Mouse (Mus musculus) heart, embryonic 10.5 days (tissue): ENCODE measurements around the gene Tapt1. TPM values are rescaled to one million over a fixed set of nuclear protein-coding genes. Genes with fewer than 3 reads are reported as not detected.
"Not testable (repeated sequence)": the region's sequence is repeated elsewhere in the genome, so short reads cannot be mapped to it uniquely, and the experiment has no call there.

Source experiments
- DNase-seq: peaks from one replicate; pipeline ENCODE4 v3.0.0-alpha.2; 2017; ENCODE audit warnings: low spot score
- H3K27ac ChIP-seq: fragments of 300-500 bp; sonication (generic); 2 replicates; pipeline ENCODE4 v1.5.1; 2016; ENCODE audit warnings: mild to moderate bottlenecking
- H3K27me3 ChIP-seq: fragments of 300-500 bp; sonication (generic); 2 replicates; pipeline ENCODE4 v1.6.1; 2016; ENCODE audit warnings: mild to moderate bottlenecking; ENCODE audit not compliant: poor library complexity, insufficient read depth, severe bottlenecking
- H3K36me3 ChIP-seq: fragments of 300-500 bp; sonication (generic); 2 replicates; pipeline ENCODE4 v1.6.1; 2016; ENCODE audit warnings: mild to moderate bottlenecking, moderate library complexity
- H3K4me1 ChIP-seq: fragments of 300-500 bp; sonication (generic); 2 replicates; pipeline ENCODE4 v1.6.1; 2016; ENCODE audit warnings: mild to moderate bottlenecking
- H3K4me3 ChIP-seq: fragments of 300-500 bp; sonication (generic); 2 replicates; pipeline ENCODE4 v1.5.1; 2016; ENCODE audit warnings: mild to moderate bottlenecking, moderate library complexity
- H3K9me3 ChIP-seq: fragments of 300-500 bp; sonication (generic); 2 replicates; pipeline ENCODE4 v1.6.1; 2016; ENCODE audit warnings: mild to moderate bottlenecking, moderate library complexity
- WGBS: fragments of 180-500 bp; shearing (Covaris S2); methylation state at CpG from one replicate; pipeline ENCODE4 v1.1.7; 2016; 5-methylcytosine and 5-hydroxymethylcytosine counted together
- polyA plus RNA-seq: library from polyadenylated mRNA; unstranded; fragments of >200 nt; fragmentation: Nextera tagmentation; extraction: Ambion mirVana; gene quantifications from 2 replicates; pipeline ENCODE4 v1.2.1, GENCODE M21; 2016

The Tapt1 gene
- polyA plus RNA-seq, result 25.8 and 29.1 TPM in 2 replicates

DNA sequence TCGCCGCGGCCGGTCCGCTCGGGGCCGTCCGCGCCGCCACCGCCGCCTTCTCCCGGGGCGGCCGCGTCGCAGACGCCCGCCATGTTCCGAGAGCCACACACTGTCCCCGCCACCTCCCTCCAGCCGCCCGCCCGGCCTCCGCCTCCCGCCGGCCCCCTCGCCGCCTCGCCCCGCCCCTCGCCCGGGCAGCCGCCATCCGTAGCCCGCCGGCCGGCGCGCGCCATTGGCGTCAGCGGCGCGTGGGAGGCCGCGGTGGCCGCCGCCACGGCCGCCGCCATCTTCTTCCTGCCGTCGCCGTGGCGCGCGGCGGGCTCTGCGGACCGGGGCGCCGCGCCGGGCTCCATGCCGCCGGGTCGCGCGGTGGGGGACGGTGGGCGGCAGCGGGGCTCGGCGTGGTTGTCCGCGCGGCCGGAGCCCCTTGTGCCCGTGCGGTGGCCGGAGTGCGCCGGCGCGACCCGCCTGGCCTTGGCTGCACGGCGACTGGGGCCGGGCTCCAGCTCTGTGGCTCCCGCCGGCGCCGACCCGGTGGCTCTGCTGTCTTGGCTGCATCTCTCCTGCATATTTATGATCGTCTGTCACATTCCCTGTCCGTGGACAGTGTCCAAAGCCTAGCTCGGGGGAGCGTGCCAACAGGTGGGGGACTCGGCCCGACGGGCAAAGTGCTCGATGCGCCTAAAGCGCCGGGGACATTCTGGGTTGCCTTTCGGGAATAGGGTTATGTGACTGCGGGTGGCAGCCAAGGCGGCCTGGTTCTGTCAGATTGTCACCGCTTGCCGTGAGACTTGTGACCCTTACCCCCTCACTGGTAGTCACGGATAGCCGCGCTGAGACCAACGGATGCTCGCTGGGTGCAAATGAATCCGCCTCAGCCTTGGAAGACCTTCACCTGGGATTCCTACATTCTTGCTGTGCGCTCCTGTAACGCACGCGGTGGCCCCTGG is at the start of gene Tapt1:
Tapt1 (minus strand) TSS at position 106 of the 941 bp plus-strand sequence.
- no peaks in the 10 kb centered on the region for H3K36me3 ChIP-seq
- H3K4me3 ChIP-seq, result peak within 1 kb of the TSS; percentile 83
- under 1% methylated on average over 108 of the region's 121 CpGs for WGBS

DNA sequence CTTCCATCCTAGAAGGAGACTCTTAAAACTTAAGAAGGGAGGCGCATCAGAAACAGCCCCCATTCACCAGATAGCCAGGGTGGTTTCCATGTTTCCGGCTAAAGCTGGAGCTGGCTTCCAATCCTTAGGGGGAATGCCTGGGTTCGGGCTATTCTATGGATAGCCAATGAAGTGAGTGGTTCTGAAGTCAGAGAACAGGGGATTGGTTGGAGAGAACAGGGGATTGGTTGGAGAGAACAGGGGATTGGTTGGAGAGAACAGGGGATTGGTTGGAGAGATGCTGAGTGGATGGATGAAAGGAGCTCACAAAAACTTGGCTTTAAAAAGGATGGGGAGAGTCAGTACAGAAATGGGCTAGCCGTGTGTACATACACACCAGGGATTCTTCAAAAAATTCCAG is 45.1 kb upstream of the Tapt1 start:
- H3K27me3 ChIP-seq, result no peaks in the 10 kb centered on the region
- no peaks in the 10 kb centered on the region for H3K4me1 ChIP-seq
- H3K9me3 ChIP-seq, result no peaks in the 10 kb centered on the region
- 78% methylated on average over 4 of the region's 4 CpGs for WGBS
- DNase-seq, result no peak
- no peaks in the 10 kb centered on the region for H3K36me3 ChIP-seq
- H3K27ac ChIP-seq, result no peak overlapping the region
- no peak overlapping the region for H3K4me3 ChIP-seq

More for the DNA sequence above, at the start of gene Tapt1:
- Histone ChIP-seq H3K4me1 (peaks cover 25% of the 10 kb centered on the region), H3K27ac (peak within 1 kb of the TSS; percentile 98), H3K9me3 (no peaks in the 10 kb centered on the region), H3K27me3 (no peaks in the 10 kb centered on the region)
- DNase-seq, result peak; percentile 88

DNA sequence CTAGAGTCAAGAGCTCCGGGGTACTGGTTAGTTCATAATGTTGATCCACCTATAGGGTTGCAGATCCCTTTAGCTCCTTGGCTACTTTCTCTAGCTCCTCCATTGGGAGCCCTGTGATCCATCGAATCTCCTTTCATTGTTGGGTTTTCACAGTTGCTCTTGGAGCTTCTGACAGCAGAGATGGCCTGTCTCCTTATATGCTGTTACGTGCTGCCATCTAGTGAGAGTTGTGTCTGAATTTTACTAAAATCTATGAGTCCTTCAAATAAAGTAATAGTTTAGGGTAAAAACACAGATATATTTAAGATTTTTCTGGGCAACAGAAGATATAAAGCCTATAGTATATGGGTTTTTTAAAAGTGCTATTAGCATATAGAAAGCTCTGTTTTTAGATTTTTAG is 42.1 kb upstream of the Tapt1 start:
- not testable (repeated sequence) for DNase-seq, H3K27ac ChIP-seq, H3K9me3 ChIP-seq, H3K4me3 ChIP-seq, H3K27me3 ChIP-seq, H3K36me3 ChIP-seq, H3K4me1 ChIP-seq
- 67% methylated on average over 3 of the region's 3 CpGs for WGBS

DNA sequence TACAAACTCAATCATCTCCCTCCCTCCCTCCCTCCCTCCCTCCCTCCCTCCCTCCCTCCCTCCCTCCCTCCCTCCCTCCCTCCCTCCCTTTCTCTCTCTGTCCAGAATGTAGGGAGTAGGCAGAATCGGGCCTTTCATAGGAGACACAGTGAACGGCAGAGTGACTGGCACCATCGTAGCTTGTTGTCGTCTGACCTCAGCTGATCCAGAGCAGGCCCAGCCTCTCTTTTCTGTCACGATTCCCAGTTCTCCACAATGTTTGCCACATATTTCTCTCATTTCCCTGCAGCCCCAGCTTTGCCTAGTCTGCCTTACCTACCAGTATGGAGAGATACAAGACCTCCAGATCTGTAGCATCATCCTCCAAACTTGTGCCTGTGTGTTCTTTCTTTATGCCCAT is 35.3 kb upstream of the Tapt1 start:
- WGBS, result 89% methylated on average over 4 of the region's 5 CpGs
- DNase-seq, result no peak
- Histone ChIP-seq H3K4me3 (no peak overlapping the region), H3K4me1 (no peaks in the 10 kb centered on the region), H3K27me3 (no peaks in the 10 kb centered on the region), H3K27ac (no peak overlapping the region), H3K36me3 (no peaks in the 10 kb centered on the region), H3K9me3 (no peaks in the 10 kb centered on the region)

DNA sequence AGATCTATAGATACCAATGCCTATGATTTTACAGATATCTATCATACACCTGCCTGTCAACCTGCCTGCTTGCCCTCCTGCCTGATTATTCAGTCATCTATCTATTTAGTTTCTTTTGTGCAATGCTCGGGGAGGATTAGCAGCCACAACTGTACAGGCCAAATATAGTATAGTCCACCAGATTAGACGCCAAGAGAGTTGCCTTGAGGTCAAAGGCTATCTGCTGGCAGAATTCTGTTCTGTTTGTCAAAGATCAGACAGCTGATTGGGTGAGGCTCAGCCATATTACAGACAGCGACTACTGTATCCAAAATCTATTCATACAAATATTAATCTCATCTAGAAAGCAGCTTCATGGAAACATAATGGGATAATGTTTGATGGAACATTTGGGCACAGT is 34.7 kb upstream of the Tapt1 start:
- H3K4me3 ChIP-seq, result no peak overlapping the region
- WGBS, result 43% methylated on average over 3 of the region's 3 CpGs
- no peaks in the 10 kb centered on the region for H3K9me3 ChIP-seq
- H3K4me1 ChIP-seq, result no peaks in the 10 kb centered on the region
- DNase-seq, result no peak
- H3K27me3 ChIP-seq, result no peaks in the 10 kb centered on the region
- no peak overlapping the region for H3K27ac ChIP-seq
- no peaks in the 10 kb centered on the region for H3K36me3 ChIP-seq

DNA sequence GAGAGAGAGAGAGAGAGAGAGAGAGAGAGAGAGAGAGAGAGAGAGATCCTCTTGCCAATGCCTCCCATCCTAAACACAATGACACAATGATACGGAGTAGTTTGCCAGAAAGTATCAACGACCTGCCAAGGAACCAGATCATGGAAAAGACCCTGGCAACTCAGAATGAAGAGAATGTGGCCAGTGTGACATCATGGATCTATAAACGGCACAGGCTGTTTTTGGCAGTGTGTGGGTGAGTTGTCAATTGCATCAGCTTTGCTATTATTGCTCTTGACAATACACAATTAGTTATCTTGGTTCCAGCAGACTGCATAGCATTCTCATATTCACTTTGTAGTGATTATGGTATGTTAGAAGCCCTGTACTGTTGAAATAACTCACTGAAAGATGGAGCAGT is 33.3 kb upstream of the Tapt1 start:
- Histone ChIP-seq H3K27ac (no peak overlapping the region), H3K9me3 (no peaks in the 10 kb centered on the region), H3K4me1 (no peaks in the 10 kb centered on the region), H3K4me3 (no peak overlapping the region), H3K27me3 (no peaks in the 10 kb centered on the region), H3K36me3 (no peaks in the 10 kb centered on the region)
- WGBS, result 60% methylated on average over 3 of the region's 3 CpGs
- no peak for DNase-seq

DNA sequence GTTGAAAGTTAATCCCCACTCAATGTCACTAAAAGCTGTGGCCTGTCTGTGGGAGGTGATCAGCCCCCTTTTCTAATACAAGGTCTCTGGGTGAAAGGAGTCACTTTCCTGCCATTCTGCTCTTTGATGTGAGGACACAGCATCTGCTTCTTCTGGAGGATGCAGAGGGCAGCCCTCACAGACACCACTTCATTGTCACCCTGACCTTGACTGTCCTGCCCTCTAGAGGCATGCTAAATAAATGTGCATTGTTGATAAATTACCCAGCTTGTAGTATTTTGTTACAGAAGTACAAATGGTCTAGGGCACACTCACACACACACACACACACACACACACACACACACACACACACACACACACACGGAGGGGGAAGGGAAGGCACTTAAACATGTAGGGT is 31.7 kb upstream of the Tapt1 start:
- Histone ChIP-seq H3K4me3 (no peak overlapping the region), H3K4me1 (no peaks in the 10 kb centered on the region), H3K27ac (no peak overlapping the region), H3K9me3 (no peaks in the 10 kb centered on the region), H3K27me3 (no peaks in the 10 kb centered on the region), H3K36me3 (no peaks in the 10 kb centered on the region)
- 60% methylated on average over 1 of the region's 1 CpGs for WGBS
- DNase-seq, result peak; percentile 50

DNA sequence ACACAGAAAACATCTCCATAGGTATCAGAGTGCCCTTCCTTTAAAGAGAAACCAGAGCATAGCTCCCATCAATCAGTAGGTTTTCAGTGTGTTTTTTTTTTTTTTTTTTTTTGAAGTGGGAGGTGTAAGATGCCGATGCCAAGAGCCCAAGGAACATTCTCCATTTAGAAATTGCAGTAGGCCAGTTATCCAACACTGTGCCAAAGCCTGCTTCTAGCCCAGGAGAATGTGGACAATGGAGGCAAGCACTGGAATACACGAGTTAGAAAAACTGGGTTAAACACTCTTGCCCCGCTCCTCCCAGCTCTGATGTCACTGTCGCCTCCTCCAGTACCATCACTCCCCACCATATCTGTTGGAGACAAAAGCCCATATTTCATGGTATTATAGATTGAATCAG is 31.0 kb upstream of the Tapt1 start:
- no peaks in the 10 kb centered on the region for H3K36me3 ChIP-seq
- H3K27me3 ChIP-seq, result no peaks in the 10 kb centered on the region
- H3K4me1 ChIP-seq, result no peaks in the 10 kb centered on the region
- DNase-seq, result peak; percentile 27
- WGBS, result 79% methylated on average over 4 of the region's 4 CpGs
- no peak overlapping the region for H3K4me3 ChIP-seq
- no peaks in the 10 kb centered on the region for H3K9me3 ChIP-seq
- H3K27ac ChIP-seq, result no peak overlapping the region

DNA sequence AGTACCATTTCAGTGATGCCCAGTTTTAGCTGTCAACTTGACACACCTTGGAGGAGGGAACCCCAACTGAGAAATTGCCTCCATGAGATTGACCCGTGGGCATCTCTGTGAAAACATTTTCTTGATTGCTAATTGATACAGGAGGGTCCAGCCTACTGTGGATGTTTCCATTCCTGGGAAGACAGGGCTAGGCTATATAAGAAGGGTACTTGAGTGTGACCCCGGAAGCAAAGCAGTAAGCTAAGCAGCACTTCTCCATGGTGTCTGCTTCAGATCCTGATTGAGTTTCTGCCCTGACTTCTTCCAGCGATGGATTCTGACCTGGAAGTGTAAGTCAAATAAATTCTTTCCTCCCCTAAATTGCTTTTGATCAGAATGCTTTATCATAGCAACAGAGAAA is 30.1 kb upstream of the Tapt1 start:
- Histone ChIP-seq H3K4me3 (no peak overlapping the region), H3K4me1 (no peaks in the 10 kb centered on the region), H3K9me3 (no peaks in the 10 kb centered on the region), H3K27me3 (no peaks in the 10 kb centered on the region), H3K27ac (no peak overlapping the region), H3K36me3 (no peaks in the 10 kb centered on the region)
- 76% methylated on average over 3 of the region's 3 CpGs for WGBS
- DNase-seq, result peak; percentile 7

DNA sequence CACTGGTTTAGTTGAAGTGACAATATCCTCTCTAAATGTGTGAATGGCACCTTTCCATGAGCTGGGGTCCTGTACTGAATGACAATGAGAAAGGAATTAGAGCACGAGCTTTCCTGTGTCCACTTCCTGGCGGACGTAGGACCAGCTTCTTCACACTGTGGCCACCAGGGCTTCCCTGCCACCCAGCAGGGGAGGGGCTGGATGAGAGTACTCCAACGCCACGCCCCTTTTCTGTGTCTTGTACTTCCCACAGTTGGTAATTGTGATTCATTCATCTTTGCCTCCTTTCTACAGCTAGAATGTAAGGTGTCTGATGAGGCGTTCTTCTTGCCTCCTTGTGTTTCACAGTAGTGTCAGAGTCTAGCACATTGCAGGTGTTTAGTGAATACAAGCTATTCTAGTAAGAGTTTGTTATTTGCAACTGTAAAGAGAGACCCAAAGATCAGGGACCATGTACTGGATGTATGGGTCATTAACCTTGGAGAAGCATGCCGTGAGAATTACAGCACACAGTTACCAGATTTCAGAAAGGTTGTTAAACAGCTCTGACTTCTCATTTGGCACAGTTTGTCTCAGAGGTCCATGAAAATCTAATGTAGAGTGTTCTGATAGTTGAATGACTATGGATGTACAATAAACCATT is 29.5 kb upstream of the Tapt1 start:
- WGBS, result 76% methylated on average over 7 of the region's 7 CpGs
- no peaks in the 10 kb centered on the region for H3K27me3 ChIP-seq
- peak; percentile 43 for DNase-seq

DNA sequence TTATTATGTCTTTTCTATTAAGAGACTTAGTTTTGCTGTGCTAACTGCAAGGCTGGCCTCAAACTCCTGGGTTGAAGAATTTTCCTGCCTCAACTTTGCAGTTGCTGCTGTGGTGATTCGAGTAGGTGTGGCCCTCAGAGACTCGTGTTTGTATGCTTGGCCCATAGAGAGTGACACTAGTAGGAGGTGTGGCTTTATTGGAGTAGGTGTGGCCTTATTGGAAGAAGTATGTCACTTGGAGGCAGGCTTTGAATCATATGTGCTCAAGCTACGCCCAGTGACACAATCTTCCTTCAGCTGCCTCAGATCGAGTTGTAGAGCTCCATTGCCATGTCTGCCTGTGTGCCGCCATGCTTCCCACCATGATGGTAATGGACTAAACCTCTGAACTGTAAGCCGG is 27.0 kb upstream of the Tapt1 start:
- WGBS, result 80% methylated on average over 6 of the region's 6 CpGs
- DNase-seq, result peak; percentile 50
- Histone ChIP-seq H3K4me1 (no peaks in the 10 kb centered on the region), H3K27me3 (no peaks in the 10 kb centered on the region), H3K36me3 (no peaks in the 10 kb centered on the region), H3K4me3 (no peak overlapping the region), H3K27ac (no peak overlapping the region), H3K9me3 (no peaks in the 10 kb centered on the region)

More for the DNA sequence above, 29.5 kb upstream of the Tapt1 start:
- Histone ChIP-seq H3K9me3 (no peaks in the 10 kb centered on the region), H3K27ac (no peak overlapping the region), H3K4me3 (no peak overlapping the region), H3K4me1 (no peaks in the 10 kb centered on the region), H3K36me3 (no peaks in the 10 kb centered on the region)

DNA sequence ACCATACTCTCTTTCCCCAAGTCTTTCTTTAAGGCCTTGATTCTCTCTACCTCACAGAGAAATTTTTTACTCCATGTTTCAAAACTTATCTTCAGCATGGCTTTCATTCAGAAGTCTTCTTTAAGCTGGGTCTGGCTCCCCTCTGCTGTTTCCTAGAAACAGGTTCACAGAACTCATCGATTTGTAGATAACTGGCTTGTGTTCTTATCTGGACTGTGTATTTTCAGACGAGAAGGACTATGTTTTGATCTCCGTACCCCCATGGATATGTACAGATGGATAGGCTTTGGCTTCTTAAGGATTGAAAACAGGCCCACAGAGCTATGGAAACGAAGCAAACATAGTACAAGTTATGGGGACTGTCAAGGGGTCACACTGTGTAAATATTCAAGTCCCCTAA is 26.0 kb upstream of the Tapt1 start:
- 46% methylated on average over 4 of the region's 4 CpGs for WGBS
- Histone ChIP-seq H3K4me1 (no peaks in the 10 kb centered on the region), H3K36me3 (no peaks in the 10 kb centered on the region), H3K27me3 (no peaks in the 10 kb centered on the region), H3K4me3 (no peak overlapping the region), H3K9me3 (no peaks in the 10 kb centered on the region), H3K27ac (no peak overlapping the region)
- peak; percentile 6 for DNase-seq

DNA sequence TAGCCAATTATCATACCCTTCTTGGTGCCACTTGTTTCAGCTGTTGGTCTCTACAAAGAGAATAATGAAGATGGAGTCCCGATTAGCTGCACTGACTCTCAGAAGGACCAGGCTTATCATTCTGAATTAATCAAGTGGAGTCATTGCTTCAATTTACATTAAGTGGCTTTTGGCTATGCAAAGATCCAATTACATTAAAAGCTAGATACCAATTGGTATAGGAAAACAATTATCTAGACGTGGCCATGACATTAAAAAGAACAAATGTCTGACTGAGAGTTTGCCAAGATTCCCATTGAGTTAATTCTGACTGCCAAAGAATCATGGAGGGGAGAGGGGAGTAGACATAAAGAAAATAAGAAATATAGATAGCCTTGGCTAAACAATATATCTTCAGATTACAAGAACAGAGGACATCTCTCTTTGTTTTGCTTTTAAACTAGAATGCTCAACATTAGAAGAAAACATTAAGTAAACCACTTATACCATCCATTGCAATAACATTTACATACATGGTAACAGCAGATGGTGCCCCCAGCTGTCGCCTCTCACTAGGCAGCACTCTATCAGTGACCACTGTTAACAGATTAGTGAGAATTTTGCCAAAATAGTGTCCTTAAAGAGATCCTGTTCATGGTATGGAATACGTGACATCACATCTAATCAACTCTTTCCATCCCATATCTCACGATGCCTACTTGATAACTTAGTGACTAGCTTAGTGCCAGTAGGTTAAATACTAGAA is 24.0 kb upstream of the Tapt1 start:
- no peak for DNase-seq
- 82% methylated on average over 5 of the region's 5 CpGs for WGBS
- peaks cover 5% of the 10 kb centered on the region; the same call in 1 of the 2 replicates for H3K4me1 ChIP-seq

More for the DNA sequence above, 24.0 kb upstream of the Tapt1 start:
- Histone ChIP-seq H3K4me3 (no peak overlapping the region), H3K27ac (no peak overlapping the region), H3K9me3 (no peaks in the 10 kb centered on the region), H3K36me3 (no peaks in the 10 kb centered on the region), H3K27me3 (no peaks in the 10 kb centered on the region)
